Mouse (Mus musculus): ENCODE results near the gene Mff.

Mff gene

DNA sequence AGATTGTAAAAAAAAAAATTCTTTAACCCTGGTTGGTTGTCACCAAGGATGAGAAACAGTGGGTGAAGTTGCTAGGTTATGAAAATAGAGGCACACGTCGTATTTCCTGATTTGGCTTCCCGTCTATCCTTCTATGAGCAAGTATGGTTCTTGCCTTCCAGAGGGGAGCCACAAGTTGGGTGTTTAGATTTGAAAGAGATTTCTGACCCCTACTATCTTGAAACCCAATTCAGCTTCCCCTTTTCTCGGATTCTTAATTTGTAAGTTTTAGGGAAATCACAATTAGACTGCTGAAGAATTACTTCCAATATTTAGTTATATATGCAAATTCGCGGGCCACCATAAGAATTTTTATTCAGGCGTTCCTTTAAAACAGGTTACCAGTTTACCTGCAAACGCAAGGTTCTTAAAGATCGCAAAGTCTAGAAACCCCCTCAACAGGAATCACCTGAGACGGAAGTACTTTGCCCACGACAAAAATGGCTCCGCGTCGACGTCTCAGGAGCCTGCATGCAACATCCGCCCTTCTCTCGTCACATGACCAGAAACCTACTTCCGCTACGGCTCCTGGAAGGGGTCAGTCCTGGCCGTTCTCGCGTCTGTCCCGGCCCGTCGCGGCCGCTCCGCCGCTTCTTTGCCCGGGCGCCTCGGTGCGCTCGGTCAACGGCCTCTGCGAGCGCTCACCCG, at the start of gene Mff:
TSS of gene Mff (plus strand) at position 552 of the 687 bp plus-strand sequence.
- in situ Hi-C loops (cut with MboI; ENCODE audit: unreplicated experiment in 2 of 2), result loop anchor here in 1 of 2 experiments (25.0 kb wide), 3 partner anchors 412 to 2013 kb away; partner anchors contain the start of gene Rhbdd1

DNA sequence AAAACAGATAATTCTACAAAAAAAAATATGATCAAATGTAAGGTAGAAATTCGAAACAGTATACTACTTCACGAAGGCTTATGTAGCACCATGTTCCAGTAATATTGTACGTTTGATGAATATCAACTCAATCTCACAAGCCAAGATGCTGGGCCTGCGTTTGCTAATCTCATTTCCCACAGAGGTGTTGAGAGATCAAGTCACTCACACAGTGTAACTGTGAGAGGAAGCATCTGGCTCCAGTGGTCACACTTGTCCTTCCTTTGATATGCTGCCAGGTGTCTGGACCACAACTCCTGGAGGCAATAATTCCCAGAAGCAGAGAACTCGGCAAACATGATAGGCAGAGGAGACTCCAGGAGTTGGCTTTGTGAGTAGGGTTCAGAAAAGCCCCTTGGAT, 38.4 kb upstream of the Mff start:
- in situ Hi-C loops (cut with MboI; ENCODE audit: unreplicated experiment in 2 of 2), result no loop called here

DNA sequence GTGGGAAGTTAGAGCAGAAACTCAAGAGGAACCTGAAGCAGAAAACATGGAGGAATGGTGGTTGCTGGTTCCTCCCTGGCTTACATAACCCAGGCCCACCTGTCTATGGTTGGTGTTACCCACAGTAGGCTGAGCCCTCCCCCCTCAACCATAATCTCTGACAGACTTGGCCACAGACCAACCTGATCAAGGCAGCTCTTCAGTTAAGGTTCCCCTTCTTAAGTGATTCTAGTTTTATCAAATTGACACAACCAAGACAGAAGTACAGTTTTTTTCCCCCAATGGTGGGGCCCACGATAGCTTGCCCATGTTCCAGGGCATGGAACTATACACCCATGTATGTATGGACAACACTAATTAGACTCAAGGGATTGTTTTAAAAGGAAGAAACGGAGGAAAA, 37.8 kb upstream of the Mff start:
- in situ Hi-C loops (cut with MboI; ENCODE audit: unreplicated experiment in 2 of 2), result no loop called here

DNA sequence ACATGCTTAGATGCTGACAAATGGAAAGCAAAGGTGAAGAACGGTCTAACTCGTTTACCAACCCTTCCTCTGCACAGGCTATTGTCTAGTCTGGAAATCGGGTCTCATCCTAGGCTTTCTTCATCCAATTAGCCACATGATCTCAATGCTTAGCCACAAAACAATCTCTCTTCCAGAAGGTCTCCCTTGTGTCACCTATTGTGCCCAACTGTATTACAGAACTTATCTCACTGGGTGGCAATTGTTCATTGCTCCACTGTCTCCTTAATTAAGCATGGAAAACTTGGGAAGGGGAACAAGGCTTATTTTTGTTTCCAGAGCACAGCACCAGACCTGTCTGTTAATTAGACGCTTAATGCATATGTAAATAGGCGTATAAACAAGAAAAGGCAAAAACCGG, 36.8 kb upstream of the Mff start:
- in situ Hi-C loops (cut with MboI; ENCODE audit: unreplicated experiment in 2 of 2), result no loop called here

DNA sequence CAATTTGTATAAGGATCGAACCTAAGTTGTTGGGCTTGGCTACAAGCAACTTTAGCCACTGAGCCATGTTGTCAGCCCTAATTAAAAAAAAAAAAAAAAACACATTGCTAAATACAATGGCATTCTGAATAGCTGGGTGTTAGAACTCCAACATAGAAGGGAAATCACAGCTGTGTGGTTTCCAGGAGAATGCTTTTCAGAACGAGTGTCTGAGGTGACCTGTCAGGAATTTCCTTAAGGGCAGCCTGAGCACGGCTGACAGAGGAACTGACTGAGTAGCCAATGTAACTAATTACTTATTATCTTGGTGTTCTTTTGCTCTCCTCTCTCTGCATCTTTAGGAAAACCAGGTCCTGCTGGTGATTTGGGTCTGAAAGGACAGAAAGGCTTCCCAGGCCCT, 28.8 kb upstream of the Mff start:
- in situ Hi-C loops (cut with MboI; ENCODE audit: unreplicated experiment in 2 of 2), result no loop called here

DNA sequence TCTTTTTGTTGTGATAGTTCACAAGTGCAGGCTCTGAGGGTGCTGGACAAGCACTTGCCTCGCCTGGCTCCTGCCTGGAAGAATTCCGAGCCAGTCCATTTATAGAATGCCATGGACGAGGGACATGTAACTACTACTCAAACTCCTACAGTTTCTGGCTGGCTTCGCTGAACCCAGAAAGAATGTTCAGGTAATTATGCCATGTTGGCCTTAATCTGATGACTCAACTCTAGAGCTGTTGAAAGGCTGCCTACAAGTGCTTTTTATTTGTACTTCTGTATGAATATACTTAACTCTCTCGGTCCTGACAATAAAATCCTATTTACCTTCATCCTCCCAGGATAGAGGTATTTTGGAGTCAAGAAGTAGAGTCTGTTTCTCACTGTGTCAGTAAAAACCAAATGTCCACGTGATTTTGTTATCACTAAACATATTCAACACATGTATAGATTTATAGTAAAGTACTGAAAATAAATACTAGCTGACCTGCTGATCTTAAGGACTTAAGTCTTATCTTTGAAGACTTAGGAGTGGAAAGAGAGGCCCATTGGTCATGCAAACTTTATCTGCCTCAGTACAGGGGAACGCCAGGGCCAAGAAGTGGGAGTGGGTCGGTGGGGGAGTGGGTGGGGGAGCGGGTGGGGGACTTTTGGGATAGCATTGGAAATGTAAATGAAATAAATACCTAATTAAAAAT, 6.7 kb upstream of the Mff start:
- in situ Hi-C loops (cut with MboI; ENCODE audit: unreplicated experiment in 2 of 2), result no loop called here

DNA sequence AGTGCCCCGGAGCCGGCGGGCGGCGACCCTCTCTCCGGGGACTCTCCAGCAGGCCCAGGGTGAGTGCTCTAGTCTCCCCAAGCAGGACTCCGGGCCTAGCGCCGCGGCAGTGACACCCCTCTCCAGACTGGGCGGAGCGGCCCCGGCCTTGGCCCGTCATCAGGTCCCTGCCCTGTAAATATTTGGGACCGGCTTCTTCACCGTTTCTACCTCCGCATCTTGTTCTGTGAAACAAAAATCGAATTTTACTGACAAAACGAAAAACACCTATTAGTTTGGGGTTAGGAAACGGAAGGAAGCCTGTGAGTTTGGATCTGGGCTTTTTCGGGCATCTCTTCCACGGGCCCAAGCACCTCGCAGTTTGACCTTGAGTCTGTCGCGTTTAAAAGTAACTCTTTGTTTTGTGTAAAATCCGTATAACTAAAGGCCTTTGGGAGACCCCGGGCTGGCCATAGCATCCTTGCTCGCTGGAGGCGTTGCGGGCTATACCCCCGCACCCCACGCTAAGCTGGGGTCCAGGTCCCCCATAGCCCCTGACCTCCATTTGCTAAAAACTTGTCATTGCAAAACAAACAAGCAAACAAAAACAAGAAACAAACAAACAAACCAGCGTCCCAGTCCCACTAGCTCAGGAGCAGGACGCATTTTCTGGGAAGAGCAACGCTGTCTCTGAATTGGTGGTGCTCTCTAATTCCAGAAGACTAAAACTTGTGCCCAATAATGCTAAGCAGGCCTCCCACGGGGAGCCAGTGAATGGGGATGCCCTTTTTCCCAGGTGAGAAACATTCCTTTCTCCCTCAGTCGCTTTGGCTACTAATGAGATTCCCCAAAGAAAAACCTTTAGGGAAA, 560 bp downstream of the Mff start:
- in situ Hi-C loops (cut with MboI; ENCODE audit: unreplicated experiment in 2 of 2), result loop anchor here in 1 of 2 experiments (25.0 kb wide), 3 partner anchors 413 to 2012 kb away; partner anchors contain the start of gene Rhbdd1

DNA sequence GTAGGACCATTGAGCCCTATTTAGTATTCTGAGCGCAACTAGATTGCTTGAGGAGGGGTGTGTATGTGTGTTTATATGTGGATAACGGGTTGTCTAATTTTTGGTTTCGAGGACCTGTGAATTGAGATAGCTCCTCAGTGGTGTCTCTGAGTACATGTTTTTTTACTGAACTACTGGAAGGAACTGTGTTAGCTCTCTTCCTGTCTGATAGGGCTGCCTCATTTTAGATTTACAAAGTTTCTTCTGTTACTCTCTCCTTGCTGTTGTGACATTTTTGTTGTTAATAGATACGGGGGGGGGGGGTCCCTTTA, 1.1 kb downstream of the Mff start:
- in situ Hi-C loops (cut with MboI; ENCODE audit: unreplicated experiment in 2 of 2), result loop anchor here in 1 of 2 experiments (25.0 kb wide), 3 partner anchors 414 to 2011 kb away; partner anchors contain the start of gene Rhbdd1

DNA sequence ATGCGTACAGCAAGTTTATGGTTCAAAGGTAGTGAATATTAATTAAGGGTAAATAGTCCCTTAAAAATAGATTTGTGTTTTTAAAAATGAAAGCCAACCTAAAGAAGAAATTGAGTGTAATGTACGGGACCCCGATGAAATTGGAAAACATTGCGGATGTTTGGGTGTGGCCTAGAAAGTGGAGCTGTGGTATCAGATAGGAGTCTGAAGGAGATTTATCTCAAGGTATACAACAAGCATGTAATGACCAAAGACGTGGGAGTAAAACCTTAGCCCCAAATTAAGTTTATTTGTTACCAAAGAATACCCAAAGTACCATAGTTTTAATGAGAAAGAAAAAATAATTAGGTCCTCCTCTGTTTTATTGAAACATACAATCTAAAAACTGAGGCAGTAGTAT, 1.8 kb downstream of the Mff start:
- in situ Hi-C loops (cut with MboI; ENCODE audit: unreplicated experiment in 2 of 2), result loop anchor here in 1 of 2 experiments (25.0 kb wide), 3 partner anchors 414 to 2011 kb away; partner anchors contain the start of gene Rhbdd1

DNA sequence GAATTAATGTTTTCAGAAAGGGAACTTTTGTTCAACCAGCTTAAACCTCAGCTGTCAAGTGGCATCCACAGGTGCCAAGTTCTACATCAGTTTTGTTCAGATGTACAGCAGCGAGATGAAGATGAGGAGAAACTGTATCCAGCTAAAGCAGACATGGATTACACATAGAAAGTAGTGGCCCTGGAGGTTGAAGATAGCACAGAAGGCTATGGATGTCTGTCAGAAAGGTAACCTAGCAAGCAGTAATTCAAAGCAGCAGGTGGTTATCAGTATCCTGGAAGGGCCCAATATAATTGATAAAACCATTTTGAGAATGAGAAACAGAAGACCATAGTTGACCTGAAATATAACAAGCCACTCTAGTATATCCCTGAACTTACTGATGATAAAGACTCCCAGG, 8.7 kb downstream of the Mff start:
- in situ Hi-C loops (cut with MboI; ENCODE audit: unreplicated experiment in 2 of 2), result loop anchor here in 1 of 2 experiments (25.0 kb wide), 3 partner anchors 421 to 2004 kb away; partner anchors contain the start of gene Rhbdd1

DNA sequence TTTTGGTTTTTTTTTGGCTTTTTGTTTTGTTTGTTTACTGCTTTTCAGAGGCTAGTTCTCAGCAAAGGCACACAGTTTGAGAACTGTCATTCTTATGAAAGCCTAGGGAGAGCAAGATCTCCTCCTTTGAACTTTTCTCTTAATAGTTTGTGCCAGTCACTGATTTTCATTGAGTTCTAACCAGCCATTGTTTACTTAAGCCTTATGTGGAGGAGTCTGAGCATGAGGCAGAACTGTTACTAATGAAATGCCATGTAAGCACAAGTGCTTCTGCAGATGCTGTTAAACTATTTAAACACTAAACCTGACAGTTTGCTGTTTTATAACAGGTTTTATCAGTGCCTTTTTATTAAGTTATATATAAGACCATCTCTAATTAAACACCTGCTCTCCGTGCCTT, 13.4 kb downstream of the Mff start:
- in situ Hi-C loops (cut with MboI; ENCODE audit: unreplicated experiment in 2 of 2), result loop anchor here in 1 of 2 experiments (25.0 kb wide), 3 partner anchors 426 to 1999 kb away; partner anchors contain the start of gene Rhbdd1

DNA sequence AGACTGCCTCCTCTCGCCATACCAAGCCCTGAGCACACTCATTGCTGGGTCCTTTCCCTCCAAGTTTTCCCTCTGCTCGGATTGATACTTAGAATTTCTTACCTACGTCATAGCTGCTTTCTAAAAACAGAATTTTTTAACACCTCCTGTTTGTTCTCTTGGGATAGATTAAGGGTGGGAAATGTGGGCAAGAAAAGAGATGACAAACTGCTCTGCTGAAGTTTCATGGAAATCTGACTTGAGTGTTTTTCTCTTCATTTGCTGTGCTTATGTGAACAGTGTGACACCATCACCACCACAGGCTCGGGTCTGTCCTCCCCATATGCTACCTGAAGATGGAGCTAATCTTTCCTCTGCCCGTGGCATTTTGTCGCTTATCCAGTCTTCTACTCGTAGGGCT, 16.8 kb downstream of the Mff start:
- in situ Hi-C loops (cut with MboI; ENCODE audit: unreplicated experiment in 2 of 2), result loop anchor here in 1 of 2 experiments (25.0 kb wide), 3 partner anchors 429 to 1996 kb away; partner anchors contain the start of gene Rhbdd1

DNA sequence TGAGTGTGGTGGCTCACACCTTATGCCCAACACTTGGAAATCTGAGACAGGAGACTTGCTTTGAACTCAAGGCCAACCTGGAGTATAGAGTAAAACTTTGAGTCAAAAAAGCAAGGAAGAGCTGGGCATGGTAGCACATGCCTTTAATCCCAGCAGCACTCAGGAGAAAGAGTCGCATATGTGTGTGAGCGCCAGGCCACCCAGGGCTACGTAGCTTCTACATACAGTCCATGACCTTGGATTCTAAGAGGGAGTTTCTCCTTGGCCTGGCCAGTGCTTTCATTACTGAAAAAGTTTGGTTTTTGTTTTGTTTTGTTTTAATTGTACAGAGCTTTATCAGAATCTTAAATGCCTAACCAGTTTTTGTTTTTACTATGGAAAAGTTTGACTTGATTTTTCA, 19.3 kb downstream of the Mff start:
- in situ Hi-C loops (cut with MboI; ENCODE audit: unreplicated experiment in 2 of 2), result loop anchor here in 1 of 2 experiments (25.0 kb wide), 3 partner anchors 432 to 1993 kb away; partner anchors contain the start of gene Rhbdd1

DNA sequence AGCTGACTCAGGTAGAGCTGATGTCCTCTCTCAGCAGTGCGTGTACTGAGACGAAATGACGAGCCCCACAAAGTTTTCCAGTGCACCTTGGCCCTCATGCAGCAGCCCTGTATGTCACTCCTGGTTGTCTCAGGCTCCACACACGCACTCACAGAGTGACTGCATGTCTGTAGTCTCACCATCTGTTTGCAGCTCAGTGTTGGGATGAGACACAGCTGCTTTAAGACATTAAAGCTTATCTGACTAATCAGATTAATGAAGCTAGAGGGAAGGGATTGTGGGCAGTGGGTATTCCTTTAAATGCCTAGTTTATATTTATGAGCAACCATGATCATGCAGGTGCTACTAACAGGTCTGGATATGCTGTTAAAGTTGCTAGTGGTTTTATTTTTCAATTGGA, 21.7 kb downstream of the Mff start:
- in situ Hi-C loops (cut with MboI; ENCODE audit: unreplicated experiment in 2 of 2), result loop anchor here in 1 of 2 experiments (25.0 kb wide), 3 partner anchors 434 to 1991 kb away; partner anchors contain the start of gene Rhbdd1

DNA sequence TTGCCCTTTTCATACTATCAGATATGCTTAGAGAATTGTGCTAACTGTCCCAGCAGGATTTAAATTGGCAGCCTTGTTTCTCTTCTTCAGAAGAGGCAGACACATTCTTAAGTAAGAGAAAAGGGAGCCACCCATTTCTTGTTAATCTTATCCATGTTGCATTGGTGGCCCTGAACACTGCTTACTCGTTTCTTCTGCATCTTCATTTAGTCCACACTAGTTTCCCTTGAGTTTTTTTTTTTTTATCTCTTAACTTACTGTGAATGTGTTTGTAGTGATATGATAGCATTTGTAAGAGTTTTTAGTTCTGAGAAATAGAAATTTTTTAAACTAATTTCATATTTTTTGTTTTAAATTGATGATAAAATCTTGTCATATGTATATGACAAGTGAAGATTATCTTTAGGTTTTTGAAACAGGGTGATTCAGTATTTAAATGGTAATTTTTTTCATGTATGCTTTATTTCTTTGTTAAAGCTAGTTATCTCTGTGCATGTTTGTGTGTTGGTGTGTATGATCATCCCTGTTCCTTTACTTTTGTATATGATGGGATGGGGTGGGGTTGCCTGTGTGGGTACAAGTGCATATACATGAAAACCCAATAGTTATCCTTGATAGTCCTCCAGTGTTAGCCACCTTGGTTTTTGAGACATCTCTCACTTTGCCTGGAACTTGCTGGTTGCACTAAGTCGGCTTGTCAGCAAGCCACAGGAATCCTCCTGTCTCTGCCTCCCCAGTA, 23.2 kb downstream of the Mff start:
- in situ Hi-C loops (cut with MboI; ENCODE audit: unreplicated experiment in 2 of 2), result loop anchor here in 1 of 2 experiments (25.0 kb wide), 3 partner anchors 436 to 1989 kb away; partner anchors contain the start of gene Rhbdd1

DNA sequence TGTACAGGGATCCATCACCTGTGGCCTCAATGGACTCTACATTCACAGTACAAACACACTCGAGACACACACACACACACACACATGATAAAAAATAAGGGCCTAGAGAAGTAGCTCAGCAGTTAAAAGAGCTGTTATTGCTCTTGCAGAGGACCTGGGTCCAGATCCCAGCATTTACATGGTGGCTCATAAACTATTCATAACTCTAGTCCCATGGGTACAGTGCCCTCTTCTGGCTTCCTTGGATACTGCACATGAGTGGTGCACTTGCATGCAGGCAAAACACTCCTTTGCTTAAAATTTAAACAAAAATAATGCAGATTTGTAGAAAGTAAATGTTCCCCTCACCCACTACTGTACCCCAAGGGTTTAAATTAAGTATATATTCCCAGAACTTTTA, 34.8 kb downstream of the Mff start:
- in situ Hi-C loops (cut with MboI; ENCODE audit: unreplicated experiment in 2 of 2), result loop anchor here in 1 of 2 experiments (10.0 kb wide), 1 partner anchor 1445 kb away; no protein-coding TSS in a partner anchor

DNA sequence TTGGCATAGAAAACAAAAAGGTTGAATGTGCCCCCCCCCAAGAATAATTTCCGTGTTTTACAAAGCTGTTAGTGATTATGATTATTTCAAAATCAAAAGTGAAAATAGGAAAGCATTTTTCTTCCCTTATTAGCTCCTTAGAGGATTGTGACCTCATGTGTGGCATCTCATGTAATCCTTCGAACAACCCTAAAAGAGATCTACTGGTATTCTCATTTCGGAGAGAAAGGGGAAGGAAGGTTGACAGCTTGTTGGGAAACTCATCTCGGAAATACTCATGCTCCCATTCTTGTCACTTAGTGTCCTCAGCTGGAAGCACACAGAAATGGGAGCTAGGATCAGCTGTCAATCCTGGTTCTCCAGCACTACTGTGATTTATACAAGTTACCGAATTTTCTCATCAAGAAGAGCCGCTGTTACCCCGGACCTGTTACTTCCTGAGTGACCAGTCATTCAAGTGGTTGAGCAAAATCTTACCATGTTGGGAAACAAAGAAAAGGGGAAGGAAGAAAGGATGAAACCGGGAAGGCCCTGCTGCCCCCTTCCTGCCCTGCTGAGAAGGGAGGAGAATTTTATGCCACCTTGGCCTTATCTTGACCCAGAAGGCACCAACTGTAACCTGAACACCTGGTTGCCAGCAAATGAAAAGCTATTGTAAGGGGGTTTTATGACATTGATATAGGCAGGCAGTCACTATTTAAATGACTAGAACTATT, 36.9 kb downstream of the Mff start:
- in situ Hi-C loops (cut with MboI; ENCODE audit: unreplicated experiment in 2 of 2), result no loop called here

DNA sequence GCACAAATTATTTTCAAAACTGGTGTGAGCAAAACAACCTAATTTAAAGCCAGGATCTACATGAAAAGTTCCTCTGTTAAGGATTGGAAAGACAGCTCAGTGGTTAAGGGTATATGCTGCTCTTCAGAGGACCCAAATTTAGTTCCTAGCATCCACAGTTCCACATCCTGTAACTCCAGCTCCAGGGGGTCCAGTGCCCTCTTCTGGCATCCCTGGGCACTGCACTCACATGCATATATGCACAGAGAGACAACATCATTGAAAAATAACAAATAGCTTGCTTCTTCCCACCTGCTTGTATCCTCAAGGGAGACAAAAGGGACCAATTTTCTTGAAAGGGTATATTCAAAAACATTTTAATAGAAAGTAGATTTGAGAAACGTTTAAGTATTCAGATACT, 37.6 kb downstream of the Mff start:
- in situ Hi-C loops (cut with MboI; ENCODE audit: unreplicated experiment in 2 of 2), result no loop called here

DNA sequence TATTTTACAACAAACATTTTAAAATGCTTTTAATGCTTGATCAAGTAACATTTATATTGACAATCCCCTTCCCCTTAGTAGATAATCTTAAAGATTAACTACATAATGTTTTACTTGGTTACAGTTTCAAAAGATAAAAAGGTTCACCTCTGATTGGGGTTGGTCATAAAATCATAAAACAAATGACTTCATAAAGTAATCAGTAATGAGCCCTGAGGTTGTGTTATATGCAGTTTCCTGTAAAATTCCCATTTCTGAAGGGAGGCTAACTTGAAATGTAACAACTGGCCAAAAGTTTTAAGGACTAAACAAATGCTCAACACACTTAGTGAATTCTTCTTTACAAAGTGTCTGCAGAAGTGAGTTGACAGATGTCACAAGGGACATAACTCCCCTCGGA, 41.5 kb downstream of the Mff start:
- in situ Hi-C loops (cut with MboI; ENCODE audit: unreplicated experiment in 2 of 2), result no loop called here
